Comparison of ENCODE assay signal across 8 mouse cellular contexts in genomic region chr3:37653935-37654729, GRCm38 (mm10). TPM values are rescaled to one million over a fixed set of nuclear protein-coding genes. Genes with fewer than 3 reads are reported as not detected.
DNase-seq lines count a peak whose midpoint lies in the region; ATAC-seq lines count a peak whose summit lies in the region.

No protein-coding gene starts in this region.

- H3K9me3 ChIP-seq in embryonic facial prominence, embryonic 13.5 days, result no peaks in the 10 kb centered on the region
- no peaks in the 10 kb centered on the region for H3K9me3 ChIP-seq in limb, embryonic 10.5 days (replicated peaks)
- no peaks in the 10 kb centered on the region for H3K9me3 ChIP-seq in midbrain, embryonic 10.5 days (replicated peaks)

- peak overlapping the region; percentile 57 for H3K4me2 ChIP-seq in embryonic facial prominence, embryonic 13.5 days

- H3K27me3 ChIP-seq in embryonic facial prominence, embryonic 13.5 days, result peaks cover 19% of the 10 kb centered on the region
- H3K27me3 ChIP-seq in limb, embryonic 10.5 days (ENCODE audit: low read depth, poor library complexity, severe bottlenecking), result peaks cover 5% of the 10 kb centered on the region; the same call in 1 of the 2 replicates
- peaks cover 71% of the 10 kb centered on the region for H3K27me3 ChIP-seq in midbrain, embryonic 10.5 days (ENCODE audit: low read depth, poor library complexity, severe bottlenecking)

- peaks cover 34% of the 10 kb centered on the region for H3K4me1 ChIP-seq in embryonic facial prominence, embryonic 13.5 days
- H3K4me1 ChIP-seq in limb, embryonic 10.5 days, result peaks cover 51% of the 10 kb centered on the region
- H3K4me1 ChIP-seq in midbrain, embryonic 10.5 days, result peaks cover 42% of the 10 kb centered on the region

- peak overlapping the region; percentile 35 for H3K4me3 ChIP-seq in embryonic facial prominence, embryonic 13.5 days
- H3K4me3 ChIP-seq in limb, embryonic 10.5 days, result peak overlapping the region; percentile 41
- H3K4me3 ChIP-seq in midbrain, embryonic 10.5 days, result peak overlapping the region; percentile 35

- peak; percentile 62 for DNase-seq in urinary bladder, postnatal 36 days (ENCODE audit: low spot score in 2 of 2)
- no peak for DNase-seq in urinary bladder, postnatal 10 days (ENCODE audit: low spot score)
- peak; percentile 44 to 58 for DNase-seq in heart, postnatal 36 days
- DNase-seq in limb, embryonic 10.5 days (ENCODE audit: low spot score), result no peak
- DNase-seq in midbrain, embryonic 10.5 days (ENCODE audit: low spot score), result no peak
- no peak for DNase-seq in cerebellum, adult 9-10 months
- no peak for DNase-seq in MN1 (ENCODE audit: low spot score)

- intact Hi-C loops in heart, postnatal 36 days (cut with DNase I), result no loop called here

- ATAC-seq in embryonic facial prominence, embryonic 13.5 days (ENCODE audit: insufficient number of reproducible peaks, insufficient read depth, low FRiP score, low TSS enrichment, low read depth), result no peak

- H3K27ac ChIP-seq in embryonic facial prominence, embryonic 13.5 days, result peak overlapping the region; percentile 64
- H3K27ac ChIP-seq in limb, embryonic 10.5 days, result peak overlapping the region; percentile 59
- H3K27ac ChIP-seq in midbrain, embryonic 10.5 days (replicated peaks), result peak overlapping the region; percentile 63

- peak overlapping the region; percentile 61; the same call in 1 of the 2 replicates for H3K9ac ChIP-seq in embryonic facial prominence, embryonic 13.5 days

- WGBS in embryonic facial prominence, embryonic 13.5 days, result 4% methylated on average over 16 of the region's 16 CpGs
- WGBS in limb, embryonic 10.5 days, result 14% methylated on average over 16 of the region's 16 CpGs
- 12% methylated on average over 16 of the region's 16 CpGs for WGBS in midbrain, embryonic 10.5 days

- H3K36me3 ChIP-seq in embryonic facial prominence, embryonic 13.5 days, result no peaks in the 10 kb centered on the region
- H3K36me3 ChIP-seq in limb, embryonic 10.5 days, result peaks cover 12% of the 10 kb centered on the region
- peaks cover 9% of the 10 kb centered on the region; the same call in 1 of the 2 replicates for H3K36me3 ChIP-seq in midbrain, embryonic 10.5 days

RNA-seq across cellular contexts. Expression of gene Spry1, which starts 14.4 kb away (rescaled TPM):
- 12.6 TPM in 2 replicates for polyA plus RNA-seq in embryonic facial prominence, embryonic 13.5 days (2015; fragmentation: Nextera tagmentation; extraction: Ambion mirVana)
- 10 to 100 TPM; 19.9 to 21.5 TPM for total RNA-seq in heart, postnatal 36 days (2021)
- polyA plus RNA-seq in limb, embryonic 10.5 days (2016; fragmentation: Nextera tagmentation; extraction: Ambion mirVana), result 28.0 and 32.6 TPM in 2 replicates
- 18.2 and 19.6 TPM in 2 replicates for polyA plus RNA-seq in midbrain, embryonic 10.5 days (2016; fragmentation: Nextera tagmentation; extraction: Ambion mirVana)

Comparison
In these comparisons a context has a peak if more than half of its experiments do, and no peak if none do; other contexts are left out.
1. DNase-seq: peak in urinary bladder, postnatal 36 days (2 of 2) and heart, postnatal 36 days (2 of 2); none in urinary bladder, postnatal 10 days (single experiment), limb, embryonic 10.5 days (single experiment), midbrain, embryonic 10.5 days (single experiment), cerebellum, adult 9-10 months (single experiment) and MN1 (single experiment).
2. Peak in every context shown above with its lines, with median percentiles within 50 percentile points of each other: H3K27ac ChIP-seq and H3K4me3 ChIP-seq.